Mouse (Mus musculus): ENCODE measurements at regions not wholly inside any gene's neighbourhood (a gene's known extent, or its start where the extent isn't known, plus 50 kb on each side); places are given as distances from the start of the nearest gene placed in this dataset.

DNA sequence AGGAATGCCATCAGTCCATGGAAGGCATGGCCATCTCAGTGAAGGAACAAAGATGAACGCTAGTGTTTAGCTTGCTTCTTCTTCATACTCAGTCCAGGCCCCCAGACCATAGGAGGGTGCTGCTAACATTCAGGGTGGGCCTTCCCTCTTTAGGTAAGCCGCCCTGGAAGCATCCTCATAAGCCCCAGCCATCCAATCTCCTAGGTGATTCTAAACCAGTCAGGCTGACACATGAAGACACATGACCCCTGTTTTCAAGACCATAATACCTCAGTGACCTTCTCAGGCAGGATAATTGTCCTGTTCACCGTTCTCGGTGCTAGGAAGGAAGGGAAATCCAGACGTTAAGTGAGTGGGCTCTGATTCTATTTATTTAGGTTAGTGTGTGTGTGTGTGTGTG lies 119.2 kb upstream of the Hes1 start:
- WGBS, result 61% methylated on average over 5 of the region's 5 CpGs
- H3K9ac ChIP-seq, result no peak overlapping the region
- peaks cover 10% of the 10 kb centered on the region for H3K4me1 ChIP-seq
- H3K9me3 ChIP-seq, result no peaks in the 10 kb centered on the region
- H3K27ac ChIP-seq, result no peak overlapping the region
- no peak overlapping the region for H3K4me2 ChIP-seq
- no peak for ATAC-seq (replicated peaks)
- no peak overlapping the region for H3K4me3 ChIP-seq
- 0 out of 2 replicates have a peak, but pooled peaks cover 10% of the 10 kb centered on the region for H3K27me3 ChIP-seq (replicated peaks)
- H3K36me3 ChIP-seq (replicated peaks), result no peaks in the 10 kb centered on the region

DNA sequence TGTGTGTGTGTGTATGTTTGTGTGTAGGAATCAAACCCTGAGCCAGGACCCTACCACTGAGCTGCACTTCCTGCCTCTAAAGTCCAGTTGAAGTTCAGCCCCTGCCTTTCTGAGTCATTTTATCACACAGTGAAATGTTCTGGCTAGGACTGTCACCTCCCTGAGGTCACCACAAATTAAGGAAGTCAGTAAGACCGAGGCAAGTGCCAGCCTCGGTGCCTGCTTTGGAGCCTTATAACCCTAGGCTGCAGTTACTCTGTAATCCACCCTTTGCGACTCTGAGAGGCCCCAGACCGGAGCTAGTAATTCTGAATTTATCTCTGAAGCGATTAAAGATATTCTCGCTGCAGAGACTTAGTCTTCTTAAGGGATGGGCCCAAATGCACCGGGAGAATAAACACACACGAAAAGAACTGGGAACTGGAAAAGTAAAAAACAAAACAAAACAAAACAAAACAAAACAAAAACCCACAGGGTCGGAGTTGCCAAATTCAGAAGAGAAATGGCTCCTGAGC lies 118.8 kb upstream of the Hes1 start:
- peak overlapping the region; percentile 32 for H3K4me3 ChIP-seq
- 11% methylated on average over 9 of the region's 9 CpGs for WGBS
- no peak overlapping the region for H3K27ac ChIP-seq
- peaks cover 15% of the 10 kb centered on the region for H3K4me1 ChIP-seq
- H3K9ac ChIP-seq, result peak overlapping the region; percentile 2; the same call in 1 of the 2 replicates
- ATAC-seq (replicated peaks), result no peak
- H3K4me2 ChIP-seq, result peak overlapping the region; percentile 56
- H3K9me3 ChIP-seq, result no peaks in the 10 kb centered on the region
- H3K27me3 ChIP-seq (replicated peaks), result 0 out of 2 replicates have a peak, but pooled peaks cover 10% of the 10 kb centered on the region
- H3K36me3 ChIP-seq (replicated peaks), result no peaks in the 10 kb centered on the region

DNA sequence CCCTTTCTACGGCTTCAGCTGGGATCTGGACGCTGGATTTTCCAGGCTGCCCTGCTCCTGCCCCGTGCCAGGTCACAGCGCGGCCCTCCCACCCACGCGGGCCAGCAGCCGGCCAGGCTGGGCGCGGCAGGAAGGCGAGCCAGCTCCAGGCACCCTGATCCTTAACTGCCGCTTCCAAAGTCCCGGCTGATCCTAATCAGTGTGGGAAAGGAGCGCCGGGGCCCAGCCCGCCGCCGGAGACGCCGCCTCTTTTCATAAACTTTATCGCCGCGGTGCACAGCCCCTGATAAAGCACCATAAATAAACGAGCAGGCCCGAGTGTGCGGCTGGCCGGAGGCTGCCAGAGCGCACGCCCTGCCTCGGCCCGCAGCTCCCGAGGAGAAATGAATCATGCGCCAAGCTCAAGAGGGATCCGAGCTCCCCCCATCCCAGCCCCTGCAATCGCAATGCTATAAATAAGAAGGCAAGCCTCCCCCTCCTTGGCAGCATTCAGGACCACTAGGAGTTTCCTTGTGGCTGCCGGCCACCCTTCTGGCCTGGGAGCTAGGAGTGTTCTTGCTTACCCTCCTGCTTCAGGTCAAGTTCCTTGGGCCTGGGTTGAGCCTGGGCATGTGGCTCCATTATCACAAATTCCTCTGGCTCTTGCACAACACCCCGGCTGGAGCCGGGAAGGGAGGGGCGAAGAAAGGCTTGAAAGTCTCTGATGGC lies 118.1 kb upstream of the Hes1 start:
- Histone ChIP-seq H3K4me2 (peak overlapping the region; percentile 56), H3K36me3 (replicated peaks) (no peaks in the 10 kb centered on the region), H3K4me3 (peak overlapping the region; percentile 32), H3K27me3 (replicated peaks) (0 out of 2 replicates have a peak, but pooled peaks cover 10% of the 10 kb centered on the region), H3K4me1 (peaks cover 15% of the 10 kb centered on the region), H3K27ac (no peak overlapping the region), H3K9me3 (no peaks in the 10 kb centered on the region), H3K9ac (peak overlapping the region; percentile 2; the same call in 1 of the 2 replicates)
- 2% methylated on average over 39 of the region's 39 CpGs for WGBS
- peak; percentile 74 for ATAC-seq (replicated peaks)

DNA sequence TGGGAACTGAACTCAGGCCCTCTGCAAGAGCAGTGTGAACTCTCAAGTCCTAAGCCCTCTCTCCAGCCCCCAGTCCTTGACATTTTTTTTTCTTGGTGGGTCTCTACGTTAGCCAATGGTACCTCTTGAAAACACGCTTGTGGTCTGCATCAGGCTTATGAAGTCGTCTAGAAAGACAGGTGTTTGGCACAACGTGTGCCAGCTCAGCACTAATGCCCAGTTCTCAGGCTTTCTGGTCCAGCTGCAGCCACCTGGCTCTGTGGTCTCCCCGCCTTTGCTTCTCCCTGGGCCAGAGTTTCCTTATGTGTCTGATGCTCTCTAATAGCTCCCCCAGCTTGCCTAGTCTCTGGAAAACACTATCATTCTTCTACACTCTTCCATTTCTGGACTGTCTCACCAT lies 117.2 kb upstream of the Hes1 start:
- no peak overlapping the region for H3K27ac ChIP-seq
- no peak overlapping the region for H3K9ac ChIP-seq
- H3K36me3 ChIP-seq (replicated peaks), result no peaks in the 10 kb centered on the region
- H3K4me2 ChIP-seq, result no peak overlapping the region
- 0 out of 2 replicates have a peak, but pooled peaks cover 10% of the 10 kb centered on the region for H3K27me3 ChIP-seq (replicated peaks)
- ATAC-seq (replicated peaks), result no peak
- no peaks in the 10 kb centered on the region for H3K9me3 ChIP-seq
- 79% methylated on average over 5 of the region's 5 CpGs for WGBS
- H3K4me1 ChIP-seq, result peaks cover 15% of the 10 kb centered on the region
- no peak overlapping the region for H3K4me3 ChIP-seq

DNA sequence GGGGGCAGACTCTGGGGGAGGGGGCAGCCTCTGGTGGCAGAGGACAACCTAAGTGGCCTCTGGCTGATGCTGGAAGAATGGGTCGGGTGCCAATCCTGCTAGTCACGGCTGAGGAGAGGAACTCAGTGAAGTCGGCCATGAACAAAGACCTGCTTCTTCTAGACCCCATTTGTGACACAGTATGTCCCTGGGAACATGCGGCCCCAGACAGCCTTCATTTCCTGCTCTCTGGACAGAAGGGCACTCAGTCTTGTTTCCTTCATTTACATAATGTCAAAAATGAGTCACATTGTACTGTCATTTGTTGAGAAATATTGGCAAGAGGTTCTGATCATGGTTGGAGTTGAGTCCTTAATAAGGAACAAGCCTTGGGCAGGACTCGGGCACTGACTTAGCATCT lies 116.5 kb upstream of the Hes1 start:
- no peak for ATAC-seq (replicated peaks)
- Histone ChIP-seq H3K4me3 (no peak overlapping the region), H3K9ac (no peak overlapping the region), H3K9me3 (no peaks in the 10 kb centered on the region), H3K4me2 (no peak overlapping the region), H3K27ac (no peak overlapping the region), H3K27me3 (replicated peaks) (0 out of 2 replicates have a peak, but pooled peaks cover 10% of the 10 kb centered on the region), H3K36me3 (replicated peaks) (no peaks in the 10 kb centered on the region), H3K4me1 (peaks cover 15% of the 10 kb centered on the region)
- WGBS, result 46% methylated on average over 5 of the region's 5 CpGs

DNA sequence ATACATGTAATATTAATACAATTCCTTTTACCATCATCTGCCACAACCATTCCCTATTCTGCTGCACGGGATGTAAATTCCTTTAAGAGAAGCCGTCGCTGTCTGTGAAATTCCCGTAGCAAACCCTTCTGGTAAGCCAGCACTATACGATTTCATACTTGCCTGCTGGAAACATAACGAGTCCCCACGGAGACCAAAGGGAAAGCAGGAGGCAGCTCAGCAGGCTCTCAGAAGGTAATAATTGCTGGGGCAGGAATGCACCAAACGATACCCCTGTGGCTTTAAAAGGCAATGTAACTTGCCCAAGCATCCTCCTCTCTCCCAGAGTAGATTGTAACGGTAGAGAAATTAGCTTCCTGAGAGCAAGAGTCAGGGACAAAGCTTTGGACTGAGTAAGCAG lies 114.0 kb upstream of the Hes1 start:
- ATAC-seq (replicated peaks), result no peak
- Histone ChIP-seq H3K27me3 (replicated peaks) (0 out of 2 replicates have a peak, but pooled peaks cover 6% of the 10 kb centered on the region), H3K4me2 (no peak overlapping the region), H3K4me3 (no peak overlapping the region), H3K4me1 (peaks cover 15% of the 10 kb centered on the region), H3K36me3 (replicated peaks) (no peaks in the 10 kb centered on the region), H3K9me3 (no peaks in the 10 kb centered on the region), H3K9ac (no peak overlapping the region), H3K27ac (0 out of 2 replicates have a peak overlapping the region, but pooled peaks have one; percentile 34)
- 18% methylated on average over 9 of the region's 9 CpGs for WGBS

DNA sequence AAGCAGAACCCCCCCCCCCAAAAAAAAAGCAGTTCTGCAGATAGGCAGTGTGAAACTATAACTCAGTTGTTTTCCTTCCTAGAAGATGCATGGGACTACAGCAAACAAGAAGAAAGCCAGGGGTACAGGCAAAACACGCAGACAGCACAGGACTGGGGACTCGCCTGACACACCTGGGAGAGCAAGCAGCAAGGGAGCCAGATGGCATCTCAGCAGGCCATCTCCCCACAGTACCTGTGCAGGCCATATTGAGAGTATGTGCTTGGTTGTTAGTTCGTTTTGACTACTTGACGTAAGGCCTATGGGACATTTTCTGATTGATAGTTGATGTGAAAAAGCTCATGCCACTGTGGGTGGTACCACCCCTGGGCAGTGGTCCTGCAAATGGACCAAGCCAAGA lies 113.4 kb upstream of the Hes1 start:
- peaks cover 14% of the 10 kb centered on the region for H3K4me1 ChIP-seq
- WGBS, result 87% methylated on average over 4 of the region's 4 CpGs
- H3K9me3 ChIP-seq, result no peaks in the 10 kb centered on the region
- H3K27ac ChIP-seq, result no peak overlapping the region
- no peak overlapping the region for H3K4me2 ChIP-seq
- no peaks in the 10 kb centered on the region for H3K36me3 ChIP-seq (replicated peaks)
- no peak overlapping the region for H3K4me3 ChIP-seq
- no peak overlapping the region for H3K9ac ChIP-seq
- ATAC-seq (replicated peaks), result no peak
- H3K27me3 ChIP-seq (replicated peaks), result 0 out of 2 replicates have a peak, but pooled peaks cover 6% of the 10 kb centered on the region

DNA sequence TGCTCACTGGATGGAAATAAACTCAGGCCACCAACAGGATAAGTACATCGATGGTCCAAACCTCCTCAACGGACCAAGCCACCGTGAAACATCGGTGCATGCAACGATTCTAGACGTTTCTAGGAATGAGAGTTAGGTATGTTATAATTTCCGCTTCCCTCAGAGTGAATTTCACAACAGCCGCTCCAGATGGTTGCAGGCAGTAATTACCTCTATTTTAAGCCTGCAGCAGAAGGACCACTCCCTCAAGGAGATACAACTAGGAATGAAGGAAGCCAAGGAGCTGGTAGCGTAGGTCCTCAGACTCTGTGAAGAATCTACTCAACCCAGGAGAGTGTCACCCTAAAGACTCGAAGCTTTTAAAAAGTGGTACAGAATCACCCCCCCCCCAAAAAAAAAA lies 109.5 kb upstream of the Hes1 start:
- no peaks in the 10 kb centered on the region for H3K27me3 ChIP-seq (replicated peaks)
- H3K4me1 ChIP-seq, result peaks cover 7% of the 10 kb centered on the region; the same call in 1 of the 2 replicates
- no peak overlapping the region for H3K4me3 ChIP-seq
- no peak overlapping the region for H3K9ac ChIP-seq
- no peaks in the 10 kb centered on the region for H3K9me3 ChIP-seq
- no peak for ATAC-seq (replicated peaks)
- WGBS, result 93% methylated on average over 10 of the region's 10 CpGs
- H3K36me3 ChIP-seq (replicated peaks), result no peaks in the 10 kb centered on the region
- no peak overlapping the region for H3K27ac ChIP-seq
- H3K4me2 ChIP-seq, result no peak overlapping the region

DNA sequence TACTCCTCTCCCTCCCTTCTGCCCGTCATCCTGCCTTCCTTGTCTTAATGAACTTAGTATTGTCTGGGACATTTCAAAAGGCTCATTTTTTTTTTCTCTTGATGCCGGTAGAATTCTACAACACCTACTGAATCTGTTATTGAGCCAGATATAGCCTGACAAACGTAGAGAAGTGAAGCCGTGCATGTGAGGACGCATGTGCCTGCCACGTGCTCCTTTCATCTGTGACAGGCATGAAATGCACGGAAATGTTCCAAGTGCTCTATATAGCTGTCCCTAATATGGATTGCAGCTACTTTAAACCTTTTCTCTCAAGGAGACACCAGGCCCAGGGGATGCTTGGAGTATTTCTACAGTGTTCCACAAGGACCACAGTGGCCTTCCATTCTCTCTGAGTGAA lies 107.3 kb upstream of the Hes1 start:
- no peaks in the 10 kb centered on the region for H3K9me3 ChIP-seq
- ATAC-seq (replicated peaks), result no peak
- H3K4me1 ChIP-seq, result no peaks in the 10 kb centered on the region

DNA sequence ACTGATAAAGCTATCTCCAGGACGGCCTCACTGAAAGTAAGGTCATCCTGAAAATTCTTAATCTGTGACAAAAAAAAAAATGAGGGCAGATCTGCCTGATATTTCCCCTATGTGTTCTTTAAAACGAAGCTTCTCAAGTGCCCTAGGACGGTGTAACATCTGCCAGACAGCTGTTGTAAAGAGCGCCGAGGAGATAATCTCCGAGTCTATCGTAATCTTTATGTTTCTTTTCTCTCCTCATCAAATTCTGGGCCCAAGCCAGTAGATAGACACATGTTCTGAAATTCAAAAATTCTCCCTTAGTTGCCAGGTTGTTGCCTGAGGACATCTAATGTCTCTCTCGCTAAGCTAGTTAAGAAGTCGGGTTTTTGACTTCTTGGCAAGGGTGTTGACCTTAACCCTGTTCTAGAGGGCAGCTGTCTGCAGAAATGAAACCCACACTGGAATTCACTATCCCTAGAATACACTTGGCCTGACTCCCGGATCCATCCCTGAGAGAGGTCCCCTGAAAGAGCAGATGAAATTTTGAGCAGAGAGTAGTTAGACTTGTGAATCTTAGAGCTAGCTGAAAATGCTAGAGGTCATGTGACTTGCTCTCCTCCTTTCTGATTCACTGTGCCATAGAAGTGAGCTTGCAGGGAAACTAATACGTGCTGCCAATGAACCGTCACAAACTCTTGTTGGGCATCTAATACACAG lies 104.1 kb upstream of the Hes1 start:
- Histone ChIP-seq H3K36me3 (replicated peaks) (no peaks in the 10 kb centered on the region), H3K27me3 (replicated peaks) (no peaks in the 10 kb centered on the region), H3K4me2 (no peak overlapping the region), H3K4me3 (no peak overlapping the region), H3K27ac (no peak overlapping the region), H3K4me1 (no peaks in the 10 kb centered on the region), H3K9me3 (no peaks in the 10 kb centered on the region), H3K9ac (no peak overlapping the region)
- no peak for ATAC-seq (replicated peaks)
- 83% methylated on average over 12 of the region's 12 CpGs for WGBS

More for the DNA sequence above, 107.3 kb upstream of the Hes1 start:
- H3K4me3 ChIP-seq, result no peak overlapping the region
- no peaks in the 10 kb centered on the region for H3K27me3 ChIP-seq (replicated peaks)
- H3K9ac ChIP-seq, result no peak overlapping the region
- 49% methylated on average over 7 of the region's 7 CpGs for WGBS
- H3K27ac ChIP-seq, result no peak overlapping the region
- no peak overlapping the region for H3K4me2 ChIP-seq
- H3K36me3 ChIP-seq (replicated peaks), result no peaks in the 10 kb centered on the region

DNA sequence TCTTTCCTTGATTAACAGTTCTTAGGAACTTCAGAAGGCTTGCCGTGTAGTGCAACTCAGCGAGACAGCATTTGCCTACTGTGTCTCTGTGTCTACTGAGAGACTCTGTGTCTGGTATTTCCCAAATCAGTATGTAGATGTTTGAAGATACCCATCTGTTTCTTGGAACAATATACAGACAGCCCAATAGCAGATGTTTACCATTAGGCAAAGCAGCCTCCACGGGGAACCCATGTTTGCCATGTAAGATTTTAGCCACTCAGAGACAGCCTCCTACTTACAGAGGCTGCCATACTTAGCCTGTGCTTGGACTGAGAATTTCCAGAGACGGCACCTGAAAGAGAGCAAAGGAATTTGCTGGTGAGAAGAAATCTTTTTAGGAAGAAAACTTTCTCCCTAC lies 100.9 kb upstream of the Hes1 start:
- Histone ChIP-seq H3K36me3 (replicated peaks) (no peaks in the 10 kb centered on the region), H3K4me2 (no peak overlapping the region), H3K9me3 (no peaks in the 10 kb centered on the region), H3K4me3 (no peak overlapping the region), H3K9ac (no peak overlapping the region), H3K27me3 (replicated peaks) (no peaks in the 10 kb centered on the region), H3K27ac (no peak overlapping the region), H3K4me1 (no peaks in the 10 kb centered on the region)
- ATAC-seq (replicated peaks), result no peak
- WGBS, result 84% methylated on average over 4 of the region's 4 CpGs

DNA sequence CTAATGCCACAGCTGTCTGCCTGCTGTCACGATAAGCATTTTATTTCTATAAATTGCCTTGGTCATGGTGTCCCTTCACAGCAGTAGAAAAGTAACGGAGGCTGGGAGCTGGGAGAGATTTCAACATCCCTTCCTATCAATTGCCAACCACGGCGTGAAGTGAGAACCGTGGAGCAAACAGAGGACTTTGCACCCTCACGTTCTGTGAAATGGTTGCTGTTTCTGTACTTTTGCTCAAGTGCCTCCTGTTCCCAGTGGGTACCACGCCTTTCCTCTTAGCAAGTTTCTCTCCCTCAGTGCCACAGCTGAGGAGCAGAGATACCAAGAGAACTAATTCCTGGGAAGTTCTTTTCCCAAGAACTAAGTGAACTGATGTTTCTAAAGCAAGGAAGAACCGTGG lies 99.6 kb upstream of the Hes1 start:
- WGBS, result 93% methylated on average over 8 of the region's 8 CpGs
- ATAC-seq (replicated peaks), result no peak
- Histone ChIP-seq H3K9me3 (no peaks in the 10 kb centered on the region), H3K4me2 (no peak overlapping the region), H3K36me3 (replicated peaks) (no peaks in the 10 kb centered on the region), H3K27ac (no peak overlapping the region), H3K9ac (no peak overlapping the region), H3K4me1 (no peaks in the 10 kb centered on the region), H3K4me3 (no peak overlapping the region), H3K27me3 (replicated peaks) (no peaks in the 10 kb centered on the region)
